Mouse (Mus musculus) frontal cortex, postnatal 10 days (tissue): Measurements from ENCODE around the gene Lrrn4.

ENCODE experiments used
- DNase-seq, 2 experiments: peaks; one replicate each; pipeline ENCODE4 v3.0.0; 2022; ENCODE audit warnings: low spot score in 2 of 2, mixed read lengths in 1 of 2

The Lrrn4 gene

DNA sequence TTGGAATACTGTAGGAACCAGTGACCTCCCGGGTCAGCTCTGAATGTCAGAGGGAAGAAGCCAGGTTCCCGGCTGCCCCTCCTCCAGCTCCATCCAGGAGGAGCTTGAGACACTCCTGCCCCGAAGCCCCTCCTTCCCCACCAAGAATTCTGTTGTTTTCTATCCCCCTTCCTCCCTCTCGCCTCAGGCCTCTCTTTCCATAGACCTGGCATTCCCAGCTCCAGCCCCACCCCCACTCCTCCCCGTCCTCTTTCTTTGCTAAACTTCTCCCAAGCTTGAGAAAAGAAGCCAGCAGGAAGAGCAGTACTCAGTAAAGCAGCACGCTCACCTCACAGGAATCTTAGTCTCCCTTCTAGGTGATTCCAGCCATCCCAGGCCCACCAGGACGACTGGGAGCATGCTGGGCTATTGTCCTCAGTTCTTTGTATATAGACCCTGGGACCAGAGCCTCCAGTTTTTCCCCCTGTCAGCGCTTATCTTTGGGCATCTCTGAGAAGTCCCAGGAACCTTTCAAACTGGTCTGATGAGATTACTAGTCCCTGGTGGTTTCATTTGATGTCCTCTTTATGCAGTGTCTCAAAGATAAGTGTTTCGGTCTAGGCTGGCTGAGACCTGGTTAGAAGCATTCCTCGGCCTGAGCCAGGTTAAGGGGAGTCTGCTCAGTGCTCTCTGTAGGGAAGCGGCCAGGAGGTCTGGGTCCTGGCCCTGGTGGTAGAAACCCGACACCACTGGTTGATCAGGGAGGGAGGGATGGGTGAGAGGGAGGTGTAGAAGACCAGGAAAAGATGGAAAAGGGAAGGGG is at the start of gene Lrrn4:
Lrrn4 (minus strand) TSS at position 48 of the 802 bp plus-strand sequence.
- no peak for DNase-seq

DNA sequence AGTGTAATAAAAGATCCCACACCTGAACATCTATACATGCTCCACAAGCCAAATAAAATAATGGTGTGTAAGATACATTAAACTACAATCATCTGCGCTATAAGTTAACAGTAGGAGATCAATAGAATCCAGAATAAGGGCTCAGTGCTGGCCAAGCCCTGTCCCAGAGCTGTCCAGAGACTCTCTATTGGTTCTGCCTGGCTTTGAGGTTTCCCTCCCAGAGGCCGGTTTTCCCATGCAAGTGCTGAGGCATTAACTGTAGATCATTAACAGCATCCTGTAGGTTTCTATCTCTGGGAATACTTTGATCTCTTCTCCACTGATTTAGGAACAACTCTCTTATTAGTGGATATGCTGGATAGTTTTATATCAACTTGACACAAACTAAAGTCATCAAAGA is 48.3 kb upstream of the Lrrn4 start:
- DNase-seq: no peak

DNA sequence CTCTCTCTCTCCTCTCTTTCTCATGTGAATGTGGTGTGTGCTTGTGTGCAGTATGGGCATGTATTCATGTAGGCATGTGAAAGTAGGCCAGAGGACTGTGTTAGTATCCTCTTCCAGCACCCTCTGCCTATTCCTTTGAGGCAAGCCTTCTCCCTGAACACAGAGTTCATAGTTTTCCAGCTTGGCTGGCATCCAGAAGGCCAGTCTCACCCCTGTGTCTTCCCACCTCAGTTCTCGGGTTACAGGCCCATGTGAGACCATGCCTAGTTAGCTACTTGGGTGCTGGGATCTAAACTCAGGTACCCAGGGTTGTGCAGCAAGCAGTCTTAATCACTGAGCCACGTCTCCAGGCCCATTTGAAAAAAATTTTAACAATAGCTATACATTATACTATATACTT is 47.2 kb upstream of the Lrrn4 start:
- DNase-seq: no peak

DNA sequence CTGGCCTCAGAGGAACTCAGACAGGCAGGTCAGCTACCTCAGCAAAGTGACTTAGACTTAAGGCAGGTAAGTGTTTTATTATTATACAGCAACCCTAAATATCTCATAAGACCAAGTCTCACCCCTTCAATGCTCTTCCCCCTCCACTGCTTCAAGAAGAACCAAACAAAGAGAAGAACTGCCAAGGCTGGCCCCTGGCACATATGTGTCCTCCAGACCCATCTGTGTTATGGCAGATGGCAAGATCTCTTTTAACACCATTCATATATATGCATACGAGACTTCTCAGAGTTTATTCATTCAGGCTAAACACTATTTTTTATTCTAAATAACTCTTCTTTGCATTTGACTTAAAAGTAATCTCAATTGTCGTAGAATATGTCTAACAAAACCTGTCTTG is 46.6 kb upstream of the Lrrn4 start:
- DNase-seq: no peak

DNA sequence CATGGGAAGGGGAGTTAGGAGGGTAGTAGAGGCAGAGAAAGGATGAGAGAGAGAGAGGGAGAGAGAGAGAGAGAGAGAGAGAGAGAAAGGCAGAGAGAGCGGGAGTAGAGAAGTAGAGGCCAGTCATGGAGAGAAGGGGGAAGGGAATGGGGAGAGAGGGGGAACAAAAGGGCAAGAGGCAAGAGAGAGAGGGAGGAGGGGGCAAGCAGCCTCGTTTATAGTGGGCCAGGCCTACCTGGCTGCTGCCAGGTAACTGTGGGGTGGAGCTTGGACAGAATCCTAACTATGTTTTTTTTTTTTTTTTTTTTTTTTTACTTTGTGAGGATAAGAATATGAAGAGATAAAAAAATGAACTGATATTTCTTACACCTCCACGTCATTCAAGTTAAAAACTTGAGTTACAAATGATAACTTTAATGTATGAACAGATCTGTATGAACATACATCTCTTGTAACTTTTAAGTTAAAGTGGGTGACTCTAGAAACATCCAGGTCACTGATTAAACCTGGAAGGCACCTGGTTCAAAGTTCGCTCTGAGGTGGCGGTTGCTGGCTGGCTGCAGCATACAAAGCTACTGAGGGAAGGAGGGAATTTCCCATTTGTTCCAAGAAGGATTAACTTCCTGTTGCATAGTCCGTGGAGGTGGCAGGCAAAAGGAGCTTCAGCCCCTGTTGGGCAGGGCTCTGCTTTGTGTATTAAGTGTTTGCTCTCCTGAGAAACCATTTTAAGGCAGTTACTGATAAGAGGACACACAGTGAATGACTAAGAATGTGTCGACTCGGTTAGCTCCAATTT is 42.8 kb upstream of the Lrrn4 start:
- DNase-seq: no peak

DNA sequence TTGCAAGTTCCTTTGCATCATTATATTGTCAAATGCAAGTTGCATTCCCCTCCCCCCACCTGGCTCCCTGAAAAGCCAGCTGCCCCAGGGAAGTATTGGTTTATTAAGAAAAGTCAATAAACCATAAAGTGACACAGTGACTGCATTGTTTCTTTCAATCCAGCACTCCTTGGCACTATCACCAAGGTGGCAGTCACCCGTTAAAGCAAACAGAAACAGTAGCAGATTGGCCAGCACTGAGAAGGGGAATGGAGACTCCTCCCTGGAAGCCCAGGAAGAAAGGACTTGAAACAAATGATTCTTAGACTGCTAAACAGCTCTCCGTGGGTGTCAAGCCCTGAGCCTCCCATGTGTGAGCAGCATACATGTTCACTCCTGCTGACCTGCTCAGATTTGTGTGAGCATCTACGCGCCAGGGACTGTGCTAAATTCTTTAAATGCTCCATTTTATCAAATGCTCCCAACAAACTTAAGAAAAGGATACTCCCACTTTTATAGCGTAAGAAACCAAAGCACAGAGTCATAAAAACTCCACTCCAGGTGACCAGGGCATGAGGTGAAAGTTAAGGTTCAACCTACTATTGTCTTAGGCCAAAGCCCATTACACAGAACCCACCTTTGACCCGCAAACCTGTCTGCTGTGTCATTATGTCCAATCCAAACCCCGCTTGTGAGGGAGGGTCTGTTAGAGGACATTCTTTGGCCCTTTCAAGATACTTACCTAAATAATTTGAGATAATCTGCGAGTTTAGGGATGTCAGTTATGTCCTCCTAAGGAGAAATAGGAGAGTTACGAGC is 41.6 kb upstream of the Lrrn4 start:
- no peak for DNase-seq

DNA sequence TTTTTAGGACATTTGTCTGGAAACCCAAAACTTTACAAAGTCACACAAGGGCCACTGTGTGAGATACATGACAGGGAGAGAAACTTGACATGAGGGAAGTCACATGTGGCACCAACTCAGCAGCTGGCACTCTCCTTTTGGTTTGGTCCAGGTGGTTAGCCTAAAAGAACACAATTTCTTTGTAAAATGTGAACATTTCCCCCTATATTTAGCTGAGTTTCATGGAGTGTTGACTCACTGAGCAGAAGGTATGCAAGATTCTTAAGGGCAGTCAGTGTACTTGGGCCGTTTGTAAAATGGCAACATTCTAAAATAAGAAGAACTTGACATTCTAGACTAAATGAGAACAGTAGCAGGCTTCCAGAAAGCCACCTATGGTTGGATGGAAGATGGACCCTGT is 34.1 kb upstream of the Lrrn4 start:
- no peak for DNase-seq

DNA sequence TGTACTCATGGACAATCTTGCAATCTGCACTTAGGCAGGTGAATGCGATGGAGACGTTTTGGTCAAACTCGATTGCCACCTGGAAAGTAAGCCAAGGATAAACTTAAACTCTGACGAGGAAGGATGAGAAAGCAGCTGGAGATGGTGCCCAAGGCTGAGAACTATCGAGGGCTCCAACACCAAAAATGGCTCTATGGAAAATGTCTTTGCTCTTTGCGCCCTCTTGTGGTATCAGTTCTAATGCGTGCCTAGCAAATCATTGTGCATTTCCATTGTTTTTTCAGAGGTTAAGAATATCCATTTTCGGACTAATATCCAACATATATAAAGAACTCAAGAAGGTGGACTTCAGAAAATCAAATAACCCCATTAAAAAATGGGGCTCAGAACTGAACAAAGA is 26.1 kb upstream of the Lrrn4 start:
- no peak for DNase-seq

DNA sequence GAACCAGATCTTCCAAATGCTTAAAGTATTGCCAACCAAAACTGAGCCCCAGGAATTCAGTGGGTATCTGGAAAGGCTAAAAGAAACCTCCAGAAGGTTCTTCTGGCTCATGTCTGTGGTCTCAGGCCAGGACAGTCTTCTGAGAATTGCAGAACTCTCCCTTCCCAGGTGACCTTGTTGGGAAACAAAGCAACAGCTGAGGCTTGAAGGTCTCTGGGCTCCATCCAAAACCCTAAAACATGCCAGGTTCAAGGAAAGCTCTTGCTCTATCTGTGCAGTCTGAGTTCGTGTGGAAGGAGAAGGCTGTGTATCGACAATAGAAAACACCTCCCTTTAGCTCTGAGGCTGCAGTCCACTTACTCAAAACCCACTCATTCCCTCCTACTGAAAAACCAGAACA is 24.3 kb upstream of the Lrrn4 start:
- DNase-seq: no peak

DNA sequence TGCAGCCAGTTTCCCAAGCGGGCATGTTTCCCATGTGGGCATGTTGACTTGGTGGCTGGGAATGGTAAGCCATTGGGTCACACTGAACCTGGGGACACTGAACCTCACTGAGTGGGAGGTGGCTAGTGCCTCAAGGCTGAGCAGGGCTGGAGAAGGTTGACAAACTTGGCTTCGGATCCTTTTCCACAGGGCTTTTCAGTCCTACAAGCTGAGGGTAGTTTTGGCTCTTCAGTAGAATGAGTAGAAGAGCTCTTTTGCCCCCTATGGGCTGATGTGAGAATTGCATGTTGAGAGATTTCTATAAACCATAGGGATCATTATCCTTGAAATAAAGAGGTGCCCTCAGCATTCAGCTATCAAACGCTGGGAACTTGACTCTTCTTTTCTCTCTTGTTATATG is 22.8 kb upstream of the Lrrn4 start:
- DNase-seq: peak in 1 of 2 experiments; percentile 23

DNA sequence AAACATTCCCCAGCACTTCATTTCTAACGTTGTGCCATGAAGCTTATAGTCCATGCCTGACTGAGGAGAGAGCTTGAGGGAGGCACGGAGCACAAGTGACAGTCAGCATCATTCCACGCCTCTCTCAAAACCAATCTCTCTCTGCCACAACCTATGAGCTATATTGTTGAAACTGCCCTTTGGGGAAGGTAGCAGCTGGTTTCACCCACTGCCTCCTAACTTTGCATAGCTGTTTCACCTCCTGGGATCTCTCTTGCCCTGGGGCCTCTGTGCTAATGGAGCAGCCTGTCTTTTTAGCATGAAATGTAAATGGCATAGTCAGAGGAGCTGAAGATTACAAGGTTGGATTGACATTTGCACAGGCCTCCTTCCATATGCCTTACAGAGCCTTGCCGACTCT is 21.4 kb upstream of the Lrrn4 start:
- no peak for DNase-seq

DNA sequence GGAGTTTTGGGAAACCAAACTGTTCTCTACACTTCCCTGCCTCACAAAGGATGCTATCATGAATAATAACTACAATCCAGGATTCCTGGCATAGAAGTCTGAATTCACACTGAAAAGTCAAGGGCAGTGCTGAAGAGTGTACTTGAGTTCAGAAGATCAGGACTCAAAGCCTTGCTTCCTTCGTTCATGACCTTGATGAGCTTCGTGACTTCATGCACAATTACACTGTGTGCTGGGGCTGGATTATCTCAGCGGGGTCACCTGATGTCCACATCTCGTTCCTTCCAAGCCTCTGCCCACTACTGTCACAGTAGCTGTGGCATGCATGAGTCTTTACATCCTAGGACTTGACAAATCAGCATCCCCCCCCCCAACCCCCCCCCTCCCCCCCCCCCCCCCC is 20.9 kb upstream of the Lrrn4 start:
- DNase-seq: no peak

DNA sequence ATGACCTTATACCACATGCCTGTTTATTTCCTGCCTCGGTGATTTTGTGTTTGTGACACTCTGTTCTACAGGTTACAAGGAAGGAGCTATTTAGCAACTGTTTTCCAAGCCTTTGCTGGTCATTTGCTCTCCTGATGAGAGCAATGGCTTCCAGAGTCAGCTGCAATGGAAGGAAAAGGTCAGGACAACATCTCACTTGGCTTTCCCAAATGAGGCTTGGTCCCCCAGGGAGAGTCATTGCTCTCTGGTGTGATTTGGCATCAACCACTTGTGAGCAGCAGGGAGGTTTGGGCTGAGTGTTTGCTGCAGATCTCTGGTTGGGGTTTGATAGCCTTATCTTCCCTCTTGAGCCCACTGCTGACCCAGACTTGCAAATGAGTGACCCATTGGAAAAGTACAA is 19.9 kb upstream of the Lrrn4 start:
- DNase-seq: no peak

DNA sequence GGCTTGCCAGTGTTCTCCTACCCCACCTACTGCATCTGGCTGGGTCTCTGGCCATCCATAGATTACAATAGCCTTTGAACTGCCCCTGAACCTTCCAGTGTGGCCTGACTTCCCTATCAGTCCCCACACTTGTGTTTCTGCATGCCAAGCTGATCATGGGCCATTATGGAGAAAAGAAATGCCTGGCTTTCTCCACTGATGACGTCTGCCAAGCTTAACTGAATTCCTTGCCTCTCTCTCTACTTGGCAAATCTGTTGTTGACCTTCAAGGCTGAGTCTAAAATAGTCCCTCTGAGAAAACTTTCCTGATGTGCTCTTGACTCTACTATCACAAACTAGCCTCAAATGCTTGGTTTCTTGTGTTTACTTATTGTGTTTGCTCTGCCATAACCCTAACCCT is 17.5 kb upstream of the Lrrn4 start:
- DNase-seq: no peak

DNA sequence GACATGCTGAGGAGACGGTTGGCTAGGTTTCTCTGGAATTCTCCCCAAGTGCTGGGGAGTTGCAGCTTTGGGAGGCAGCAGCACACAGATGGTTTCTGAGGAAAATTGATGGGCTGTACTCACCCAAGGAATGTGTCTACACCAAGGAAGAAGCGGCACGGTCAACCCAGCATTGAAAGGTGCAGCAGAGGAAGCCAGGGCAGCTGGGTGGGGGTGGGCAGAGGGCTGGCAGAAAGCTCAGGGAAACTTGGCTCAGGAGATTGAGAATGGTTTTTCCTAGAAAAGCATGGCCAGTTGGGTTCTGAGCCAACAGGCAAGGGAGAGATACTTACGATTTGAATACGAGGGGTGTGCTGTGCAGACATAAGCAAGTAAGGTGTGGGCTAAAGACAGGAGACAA is 13.1 kb upstream of the Lrrn4 start:
- no peak for DNase-seq

DNA sequence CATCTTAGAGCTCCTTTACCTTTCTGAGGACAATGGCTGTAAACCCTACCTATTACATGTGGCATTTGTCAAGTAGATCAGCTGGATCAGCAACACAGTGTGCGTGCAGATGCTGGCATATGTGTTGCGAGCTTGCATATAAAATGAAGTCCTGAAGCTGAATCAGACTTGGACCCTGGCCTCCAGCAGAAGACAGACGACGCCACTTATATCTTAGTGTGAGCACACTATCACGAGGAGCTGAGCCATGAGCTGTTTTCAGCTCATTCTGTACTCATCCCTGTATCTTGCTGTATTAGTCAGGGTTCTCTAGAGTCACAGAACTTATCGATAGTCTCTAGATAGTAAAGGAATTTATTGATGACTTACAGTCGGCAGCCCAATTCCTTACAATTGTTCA is 4.6 kb upstream of the Lrrn4 start:
- no peak for DNase-seq

DNA sequence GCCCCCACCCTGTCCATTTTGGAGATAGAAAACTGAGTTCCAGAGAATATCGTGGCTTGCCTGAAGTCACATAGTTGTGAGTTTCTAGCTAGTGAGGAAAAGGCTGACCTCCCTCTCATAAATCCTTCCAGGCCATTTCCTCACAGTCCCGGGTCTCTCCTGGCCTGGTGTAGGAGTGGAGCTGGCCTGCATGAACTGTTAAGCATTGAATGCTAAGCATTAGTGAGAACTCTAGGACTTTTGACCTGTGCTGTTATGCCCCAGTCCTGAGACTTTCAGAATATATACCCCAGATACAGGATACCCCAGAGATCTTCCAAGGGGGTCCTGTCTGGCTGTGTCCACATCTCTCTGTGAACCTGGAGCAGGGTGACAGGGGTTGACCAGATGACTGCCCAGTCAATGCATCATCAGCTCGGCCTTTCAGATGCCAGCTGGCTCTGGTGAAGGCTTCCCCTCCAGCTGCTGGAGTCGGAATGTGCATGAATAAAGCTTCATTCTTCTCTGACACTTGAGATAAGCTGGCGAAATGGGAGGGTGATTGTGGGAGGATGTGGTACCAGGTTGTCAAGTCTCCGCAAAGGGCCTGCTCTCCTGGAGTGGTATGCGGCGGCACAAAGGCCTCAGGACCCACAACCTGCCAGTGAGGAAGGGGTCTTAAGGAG is 3.7 kb upstream of the Lrrn4 start:
- no peak for DNase-seq

DNA sequence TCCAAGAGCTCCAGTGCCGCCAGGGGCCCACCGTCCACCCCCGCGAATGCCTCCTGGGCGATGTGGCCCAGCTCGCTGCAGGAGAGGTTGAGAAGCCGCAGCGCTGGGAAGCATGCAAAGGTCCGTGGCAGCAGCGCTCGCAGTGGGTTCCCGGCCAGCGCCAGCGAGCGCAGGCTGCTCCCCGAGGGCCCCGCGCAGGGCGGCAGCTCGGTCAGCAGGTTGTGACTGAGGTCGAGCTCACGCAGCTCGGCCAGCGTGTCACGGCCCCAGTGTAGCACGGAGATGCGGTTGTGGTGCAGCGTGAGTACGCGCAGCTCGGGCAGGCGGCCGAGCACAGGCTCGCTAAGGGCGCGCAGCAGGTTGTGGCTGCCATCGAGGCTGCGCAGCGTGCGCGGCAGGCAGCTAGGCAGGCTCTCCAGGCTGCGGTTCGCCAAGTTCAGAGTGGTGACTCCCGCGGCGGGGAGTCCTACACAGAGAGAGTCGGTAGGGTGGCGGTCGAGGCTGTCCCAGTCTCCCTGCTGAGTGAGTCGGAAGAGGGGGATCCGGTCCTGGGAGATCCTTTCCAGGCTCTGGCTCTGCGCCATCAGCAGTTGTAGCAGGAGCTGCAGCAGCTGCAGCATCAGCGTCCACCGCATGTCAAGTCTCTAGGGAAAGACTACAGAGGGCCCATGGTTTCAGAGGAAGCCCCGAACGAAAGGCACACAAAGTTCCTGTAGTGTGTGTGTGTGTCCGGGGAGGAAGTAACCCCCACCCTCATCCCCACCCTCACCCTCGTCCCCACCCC is 1.2 kb downstream of the Lrrn4 start:
- DNase-seq: peak in 1 of 2 experiments; percentile 26

DNA sequence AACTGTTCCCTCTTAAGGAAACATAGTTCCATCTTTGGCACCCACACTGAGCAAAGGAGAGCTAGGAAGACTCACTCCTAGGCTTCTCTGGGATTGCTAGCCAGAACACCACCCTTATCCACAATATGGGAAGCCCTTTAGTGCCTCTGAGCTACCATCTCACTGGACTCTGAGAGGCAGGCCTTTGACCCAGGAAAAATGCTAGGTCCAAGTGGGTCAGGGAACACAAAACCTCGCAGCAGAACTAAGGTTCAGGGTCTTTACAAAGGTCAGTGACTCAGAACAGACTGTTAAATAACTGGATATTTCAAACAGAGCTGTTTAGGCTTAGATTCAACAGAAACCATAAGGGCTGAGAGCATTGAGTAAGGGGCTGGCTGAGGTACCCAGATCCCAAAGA is 3.7 kb downstream of the Lrrn4 start:
- no peak for DNase-seq

DNA sequence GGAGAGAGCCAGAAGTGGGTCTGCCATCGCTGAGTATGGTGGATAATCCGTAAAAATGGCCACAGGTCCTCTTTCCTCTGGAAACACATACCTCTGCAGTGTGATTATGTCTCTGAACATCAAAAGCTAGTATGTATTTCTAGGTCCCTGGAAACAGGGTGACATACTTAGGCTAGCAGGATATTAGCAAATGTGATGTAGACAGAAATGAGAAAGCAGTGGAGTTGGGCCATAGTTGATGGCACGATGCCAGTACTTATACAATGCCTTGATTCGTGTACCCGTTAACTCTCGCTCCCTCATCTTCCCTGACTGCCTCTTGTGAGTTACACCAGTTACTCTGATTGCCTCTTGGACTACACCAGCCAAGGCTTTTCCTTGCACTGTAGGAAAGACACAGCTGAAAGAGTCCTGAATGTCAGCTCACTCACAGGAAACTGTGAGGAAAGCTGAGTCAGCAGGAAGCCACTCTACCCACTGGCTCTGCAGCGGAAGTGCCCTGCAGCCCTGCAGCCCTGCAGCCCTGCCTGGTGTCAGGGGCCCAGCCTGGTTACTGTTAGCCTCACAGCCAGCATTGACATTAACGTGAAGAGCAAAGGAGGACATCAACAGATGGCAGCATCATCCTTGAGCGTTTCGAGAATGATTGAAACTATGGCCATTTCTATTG is 6.9 kb downstream of the Lrrn4 start:
- no peak for DNase-seq

DNA sequence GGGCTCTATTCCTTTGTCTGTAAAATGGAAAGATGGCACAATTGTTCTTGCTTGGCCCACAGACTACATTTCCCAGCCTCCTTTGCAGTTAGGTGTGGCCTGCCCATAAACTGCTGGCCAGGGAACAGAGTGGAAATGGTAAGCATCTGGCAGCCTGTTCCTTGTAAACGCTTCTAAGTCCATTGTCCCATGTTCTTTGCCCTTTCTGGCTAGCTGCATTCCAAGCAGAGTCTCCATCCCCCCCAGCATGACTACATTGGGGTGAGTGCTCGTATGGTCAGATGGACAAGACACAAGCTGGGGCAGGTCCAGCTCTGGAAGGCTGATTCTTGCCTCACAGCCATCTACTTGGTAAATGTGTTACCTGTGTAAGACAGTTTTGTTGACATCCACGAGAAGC is 9.0 kb downstream of the Lrrn4 start:
- DNase-seq: no peak
